8 mouse cellular contexts compared by ENCODE assay signal in the genomic region with DNA sequence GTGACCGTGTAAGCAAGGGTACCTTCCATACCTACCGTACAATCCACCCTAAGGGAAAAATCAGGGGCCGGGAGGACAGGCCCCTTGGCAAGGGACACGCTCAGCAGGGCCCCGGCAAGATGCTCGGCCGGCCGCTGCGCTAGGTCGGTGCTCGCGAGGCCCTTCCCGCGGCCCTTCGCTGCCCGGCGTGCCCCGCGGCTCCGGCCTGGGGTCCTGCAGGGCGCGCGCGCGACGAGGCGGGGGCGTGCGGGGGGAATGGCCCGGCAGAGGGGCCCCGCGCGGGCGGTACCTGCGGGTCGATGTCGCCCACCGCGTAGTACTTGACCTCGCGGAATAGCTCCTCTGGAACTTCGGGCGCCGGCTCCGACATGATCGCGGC. TPM values are rescaled to one million over a fixed set of nuclear protein-coding genes. Genes with fewer than 3 reads are reported as not detected.
A peak's percentile ranks its signal among the peaks of the same experiment; 100 is the strongest.
DNase-seq lines count a peak whose midpoint lies in the region; ATAC-seq and TF ChIP-seq lines count a peak whose summit lies in the region.

No protein-coding gene starts in this region.

- H3K4me3 ChIP-seq in E14TG2a.4 (replicated peaks; ENCODE audit: low read length), result peak overlapping the region; percentile 91
- peak overlapping the region; percentile 72 for H3K4me3 ChIP-seq in forebrain, embryonic 13.5 days
- H3K4me3 ChIP-seq in heart, postnatal 0 days (ENCODE audit: low read depth, low read length), result peak overlapping the region; percentile 82
- peak overlapping the region; percentile 77 for H3K4me3 ChIP-seq in lung, embryonic 14.5 days (ENCODE audit: low read depth, low read length)

- H3K9ac ChIP-seq in forebrain, embryonic 13.5 days, result peak overlapping the region; percentile 91
- peak overlapping the region; percentile 73 for H3K9ac ChIP-seq in heart, postnatal 0 days (replicated peaks; ENCODE audit: low read depth, low read length)
- H3K9ac ChIP-seq in lung, embryonic 14.5 days, result peak overlapping the region; percentile 75

- under 1% methylated on average over 33 of the region's 47 CpGs for WGBS in forebrain, embryonic 13.5 days
- under 1% methylated on average over 30 of the region's 47 CpGs for WGBS in heart, postnatal 0 days
- under 1% methylated on average over 47 of the region's 47 CpGs for WGBS in lung, embryonic 14.5 days

- H3K4me1 ChIP-seq in E14TG2a.4 (replicated peaks; ENCODE audit: low read depth, low read length), result peaks cover 36% of the 10 kb centered on the region
- H3K4me1 ChIP-seq in forebrain, embryonic 13.5 days, result peaks cover 26% of the 10 kb centered on the region
- H3K4me1 ChIP-seq in heart, postnatal 0 days (ENCODE audit: control insufficient read depth, insufficient read depth), result peaks cover 16% of the 10 kb centered on the region
- H3K4me1 ChIP-seq in lung, embryonic 14.5 days (ENCODE audit: insufficient read depth), result no peaks in the 10 kb centered on the region

- no peak for TF ChIP-seq EP300 in heart, postnatal 0 days (IDR thresholded peaks at IDR 0.05; ENCODE audit: low read depth)

- peak; percentile 94 for DNase-seq in adrenal gland, postnatal 14 days
- DNase-seq in heart, postnatal 0 days (ENCODE audit: low spot score), result peak; percentile 80
- peak; percentile 85 to 95 for DNase-seq in kidney, postnatal 25 days
- peak; percentile 86 for DNase-seq in lung, embryonic 14.5 days
- peak; percentile 72 for DNase-seq in ovary, postnatal 10 days (ENCODE audit: low spot score)

- peaks cover 41% of the 10 kb centered on the region for H3K36me3 ChIP-seq in E14TG2a.4 (ENCODE audit: insufficient read depth, low read length)
- peaks cover 26% of the 10 kb centered on the region for H3K36me3 ChIP-seq in forebrain, embryonic 13.5 days (ENCODE audit: poor library complexity, severe bottlenecking)
- H3K36me3 ChIP-seq in heart, postnatal 0 days (replicated peaks; ENCODE audit: control insufficient read depth, insufficient read depth, low read length), result peaks cover 22% of the 10 kb centered on the region
- H3K36me3 ChIP-seq in lung, embryonic 14.5 days (ENCODE audit: insufficient read depth), result peaks cover 35% of the 10 kb centered on the region

- H3K27me3 ChIP-seq in E14TG2a.4 (ENCODE audit: insufficient read depth, low read length), result no peaks in the 10 kb centered on the region
- H3K27me3 ChIP-seq in forebrain, embryonic 13.5 days, result no peaks in the 10 kb centered on the region
- no peaks in the 10 kb centered on the region for H3K27me3 ChIP-seq in heart, postnatal 0 days (ENCODE audit: control insufficient read depth, insufficient read depth, low read length)
- H3K27me3 ChIP-seq in lung, embryonic 14.5 days (ENCODE audit: insufficient read depth, low read length), result no peaks in the 10 kb centered on the region

- peak overlapping the region; percentile 71 for H3K4me2 ChIP-seq in forebrain, embryonic 13.5 days
- peak overlapping the region; percentile 85 for H3K4me2 ChIP-seq in heart, postnatal 0 days (ENCODE audit: low read depth, low read length)
- peak overlapping the region; percentile 70 for H3K4me2 ChIP-seq in lung, embryonic 14.5 days

- no peaks in the 10 kb centered on the region for H3K9me3 ChIP-seq in E14TG2a.4 (ENCODE audit: low read length)
- no peaks in the 10 kb centered on the region for H3K9me3 ChIP-seq in forebrain, embryonic 13.5 days (replicated peaks)
- H3K9me3 ChIP-seq in heart, postnatal 0 days (replicated peaks; ENCODE audit: control insufficient read depth, low read length), result no peaks in the 10 kb centered on the region
- no peaks in the 10 kb centered on the region for H3K9me3 ChIP-seq in lung, embryonic 14.5 days (ENCODE audit: low read depth, low read length)

- ATAC-seq in forebrain, embryonic 13.5 days, result peak; percentile 79
- ATAC-seq in heart, postnatal 0 days (ENCODE audit: insufficient read depth, low read depth), result peak; percentile 91
- peak; percentile 83 for ATAC-seq in lung, embryonic 14.5 days (ENCODE audit: insufficient read depth)
- ATAC-seq in megakaryocyte-erythroid progenitor cell, adult 5-6 weeks (replicated peaks; ENCODE audit: low FRiP score, low TSS enrichment, poor library complexity, severe bottlenecking), result no peak

- H3K27ac ChIP-seq in forebrain, embryonic 13.5 days, result peak overlapping the region; percentile 93
- H3K27ac ChIP-seq in heart, postnatal 0 days (ENCODE audit: low read depth), result peak overlapping the region; percentile 96
- H3K27ac ChIP-seq in lung, embryonic 14.5 days (ENCODE audit: low read depth), result peak overlapping the region; percentile 92

- TF ChIP-seq CTCF in E14TG2a.4 (conservative IDR thresholded peaks at IDR 0.05; ENCODE audit: low read length), result no peak
- TF ChIP-seq CTCF in heart, postnatal 0 days (IDR thresholded peaks at IDR 0.05; ENCODE audit: low read depth), result no peak
- TF ChIP-seq CTCF in lung, embryonic 14.5 days (IDR thresholded peaks at IDR 0.05; ENCODE audit: low read depth), result no peak

RNA-seq across cellular contexts. Expression of gene Paxip1, which starts 0.6 kb away (rescaled TPM):
- total RNA-seq in adrenal gland, postnatal 14 days (2021), result 30.1 and 31.7 TPM in 2 replicates
- 27.7 and 37.5 TPM in 2 replicates for polyA plus RNA-seq in forebrain, embryonic 13.5 days (2015; fragmentation: Nextera tagmentation; extraction: Ambion mirVana)
- 14.0 and 21.0 TPM in 2 replicates for total RNA-seq in heart, postnatal 0 days (2014; rRNA removed; ENCODE audit: low replicate concordance)
- polyA plus RNA-seq in heart, postnatal 0 days (2015; fragmentation: Nextera tagmentation; extraction: Ambion mirVana), result 7.7 and 7.8 TPM in 2 replicates
- polyA plus RNA-seq in lung, embryonic 14.5 days (2014; fragmentation: Nextera tagmentation; extraction: Ambion mirVana), result 46.1 and 56.8 TPM in 2 replicates
- 52.6 and 62.7 TPM in 2 replicates for total RNA-seq in megakaryocyte-erythroid progenitor cell, adult 5-6 weeks (2014; fragmentation: Nextera tagmentation)
- 26.7 and 36.3 TPM in 2 replicates for total RNA-seq in megakaryocyte-erythroid progenitor cell, adult 5-6 weeks (2017)

RNA-seq across cellular contexts. Expression of gene Htr5a, which starts 51.0 kb away (rescaled TPM):
- total RNA-seq in adrenal gland, postnatal 14 days (2021), result not detected in 2 replicates
- 0.21 and 0.50 TPM in 2 replicates for polyA plus RNA-seq in forebrain, embryonic 13.5 days (2015; fragmentation: Nextera tagmentation; extraction: Ambion mirVana)
- not detected in 2 replicates for total RNA-seq in heart, postnatal 0 days (2014; rRNA removed; ENCODE audit: low replicate concordance)
- polyA plus RNA-seq in heart, postnatal 0 days (2015; fragmentation: Nextera tagmentation; extraction: Ambion mirVana), result not detected in 2 replicates
- polyA plus RNA-seq in lung, embryonic 14.5 days (2014; fragmentation: Nextera tagmentation; extraction: Ambion mirVana), result not detected in 2 replicates
- not detected in 2 replicates for total RNA-seq in megakaryocyte-erythroid progenitor cell, adult 5-6 weeks (2014; fragmentation: Nextera tagmentation)
- total RNA-seq in megakaryocyte-erythroid progenitor cell, adult 5-6 weeks (2017), result not detected in 2 replicates
